Mouse (Mus musculus) liver, adult 2 months (tissue): ENCODE measurements around the gene Islr2. TPM values are rescaled to one million over a fixed set of nuclear protein-coding genes. Genes with fewer than 3 reads are reported as not detected.

ENCODE experiments used
- DNase-seq: peaks from one replicate; pipeline ENCODE4 v3.0.0-alpha.2; 2011; ENCODE audit warnings: low read depth, low spot score; ENCODE audit errors: extremely low read depth
- H3K27ac ChIP-seq: fragments of 200-500 bp; replicated peaks from 2 replicates; pipeline ENCODE4 v1.5.1; 2012; ENCODE audit warnings: low read depth, mild to moderate bottlenecking, control low read depth, inconsistent platforms, low read length; ENCODE audit not compliant: insufficient read depth
- H3K27me3 ChIP-seq: fragments of 200-500 bp; 2 replicates; pipeline ENCODE4 v1.6.1; 2012; ENCODE audit warnings: mild to moderate bottlenecking, moderate library complexity, low read length, inconsistent platforms; ENCODE audit not compliant: control insufficient read depth, insufficient read depth
- H3K36me3 ChIP-seq: fragments of 200-500 bp; 2 replicates; pipeline ENCODE4 v1.6.1; 2012; ENCODE audit warnings: low read length, inconsistent platforms; ENCODE audit not compliant: control insufficient read depth, insufficient read depth
- H3K4me1 ChIP-seq: fragments of 200-500 bp; 2 replicates; pipeline ENCODE4 v1.6.1; 2011; ENCODE audit warnings: low read length; ENCODE audit not compliant: control insufficient read depth, insufficient read depth
- H3K4me3 ChIP-seq: fragments of 200-500 bp; 2 replicates; pipeline ENCODE4 v1.5.1; 2011; ENCODE audit warnings: low read depth, mild to moderate bottlenecking, control low read depth, low read length, moderate library complexity; ENCODE audit not compliant: insufficient read depth
- H3K79me2 ChIP-seq: fragments of 200-500 bp; 2 replicates; pipeline ENCODE4 v1.6.1; 2012; ENCODE audit warnings: inconsistent platforms, mild to moderate bottlenecking, low read length, moderate library complexity; ENCODE audit not compliant: control insufficient read depth, insufficient read depth
- H3K9ac ChIP-seq: fragments of 200-500 bp; 2 replicates; pipeline ENCODE4 v1.6.1; 2012; ENCODE audit warnings: low read depth, mild to moderate bottlenecking, control low read depth, inconsistent platforms, low read length
- CTCF ChIP-seq: fragments of 200-500 bp; IDR thresholded peaks from 2 replicates; pipeline ENCODE4 v1.5.1; 2011; ENCODE audit warnings: low read depth, low read length, control low read depth
- POLR2A ChIP-seq: fragments of 200-500 bp; IDR thresholded peaks from 2 replicates; pipeline ENCODE4 v1.6.1; 2011; ENCODE audit warnings: low read length, control low read depth; ENCODE audit not compliant: insufficient read depth; ENCODE audit errors: extremely low read depth
- WGBS: fragments of 180-500 bp; shearing (Covaris S2); methylation state at CpG from one replicate; pipeline ENCODE4 v1.1.7; 2018; 5-methylcytosine and 5-hydroxymethylcytosine counted together
- polyA plus RNA-seq: library from polyadenylated mRNA; depleted of rRNA; stranded (reverse); fragments of >200 nt; gene quantifications from 2 replicates; pipeline ENCODE4 v1.2.3, GENCODE M21; 2012
- total RNA-seq: library from RNA; depleted of rRNA; stranded (reverse); fragments of >200 nt; gene quantifications from 2 replicates; pipeline ENCODE4 v1.2.3, GENCODE M21; 2014

Islr2 gene
- total and polyA plus RNA-seq, 2 experiments: not detected

- TF ChIP-seq POLR2A: no peak
- TF ChIP-seq CTCF: no peak
- peaks cover 17% of the 10 kb centered on the region for H3K4me1 ChIP-seq
- H3K27me3 ChIP-seq: no peaks in the 10 kb centered on the region
- H3K9ac ChIP-seq: no peak overlapping the region
- no peak overlapping the region for H3K4me3 ChIP-seq
- H3K79me2 ChIP-seq: peaks cover 20% of the 10 kb centered on the region; the same call in 1 of the 2 replicates
- no peak for DNase-seq
- H3K36me3 ChIP-seq: peaks cover 12% of the 10 kb centered on the region; the same call in 1 of the 2 replicates
- peak overlapping the region; percentile 57 for H3K27ac ChIP-seq
- WGBS: 79% methylated on average over 5 of the region's 5 CpGs
Observed at GRCm38 (mm10) chr9:58242696-58243095, 38.6 kb upstream of the Islr2 start.

- TF ChIP-seq CTCF (no peak), POLR2A (no peak)
- DNase-seq: peak; percentile 83
- Histone ChIP-seq H3K9ac (no peak overlapping the region), H3K27ac (peak overlapping the region; percentile 52), H3K4me1 (peaks cover 17% of the 10 kb centered on the region), H3K27me3 (no peaks in the 10 kb centered on the region), H3K4me3 (no peak overlapping the region), H3K79me2 (peaks cover 15% of the 10 kb centered on the region; the same call in 1 of the 2 replicates), H3K36me3 (peaks cover 12% of the 10 kb centered on the region; the same call in 1 of the 2 replicates)
- 14% methylated on average over 9 of the region's 9 CpGs for WGBS
Observed at GRCm38 (mm10) chr9:58241780-58242485, 37.8 kb upstream of the Islr2 start.

DNA sequence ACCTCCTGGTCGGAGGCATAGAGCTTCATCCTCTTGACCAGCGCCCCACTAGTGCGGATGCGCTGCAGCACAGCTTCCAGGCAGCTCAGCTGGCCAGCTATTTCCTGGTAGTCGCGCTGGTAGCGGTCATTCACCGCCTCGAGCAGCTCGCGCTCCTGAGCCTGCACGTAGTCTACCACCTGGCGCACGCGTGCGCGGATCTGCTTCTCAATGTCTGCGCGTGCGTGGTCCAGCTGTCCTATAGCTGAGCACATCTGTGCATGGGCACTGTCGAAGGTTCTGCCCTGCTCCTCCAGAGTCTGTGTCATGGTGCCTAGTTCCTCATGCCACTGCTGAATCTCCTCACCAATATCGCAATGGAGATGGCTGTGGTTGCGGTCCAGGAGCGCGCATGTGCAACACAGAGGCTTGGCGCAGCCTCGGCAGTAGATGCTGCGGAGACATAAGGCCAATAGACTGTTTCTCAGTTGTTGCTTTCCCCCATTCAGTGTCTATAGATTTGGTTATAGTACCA, 30.4 kb upstream of the Islr2 start:
- DNase-seq: no peak
- no peaks in the 10 kb centered on the region for H3K27me3 ChIP-seq
- H3K79me2 ChIP-seq: peaks cover 6% of the 10 kb centered on the region; the same call in 1 of the 2 replicates
- H3K36me3 ChIP-seq: peaks cover 28% of the 10 kb centered on the region
- 97% methylated on average over 28 of the region's 28 CpGs for WGBS
- no peak overlapping the region for H3K9ac ChIP-seq
- no peak overlapping the region for H3K27ac ChIP-seq
- H3K4me3 ChIP-seq: no peak overlapping the region
- peaks cover 3% of the 10 kb centered on the region for H3K4me1 ChIP-seq
- TF ChIP-seq CTCF (no peak), POLR2A (no peak)

DNA sequence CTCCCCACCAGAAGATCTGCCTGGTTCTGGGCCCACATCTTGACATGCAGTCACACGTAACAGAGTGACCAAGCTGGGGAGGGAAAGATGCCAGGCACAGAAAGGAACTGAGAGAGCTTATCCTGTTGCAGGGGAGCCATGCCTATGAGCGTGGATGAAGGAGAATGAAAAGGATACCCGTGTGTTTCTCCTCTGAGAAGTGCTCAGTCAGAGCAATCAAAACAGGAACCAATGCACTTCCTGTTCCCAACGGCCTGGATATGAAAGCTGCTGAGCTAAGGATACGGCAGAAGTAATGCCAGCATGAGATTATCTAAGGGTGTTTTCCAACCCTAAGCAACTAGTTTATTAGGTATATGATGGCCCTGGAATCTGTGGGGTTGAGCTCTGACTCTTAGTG, 28.3 kb upstream of the Islr2 start:
- H3K4me1 ChIP-seq: peaks cover 3% of the 10 kb centered on the region
- no peak overlapping the region for H3K9ac ChIP-seq
- peak; percentile 35 for DNase-seq
- 70% methylated on average over 5 of the region's 5 CpGs for WGBS
- no peaks in the 10 kb centered on the region for H3K27me3 ChIP-seq
- TF ChIP-seq CTCF: no peak
- no peak for TF ChIP-seq POLR2A
- peak overlapping the region; percentile 65 for H3K27ac ChIP-seq
- H3K79me2 ChIP-seq: no peaks in the 10 kb centered on the region; the same call in 1 of the 2 replicates
- H3K36me3 ChIP-seq: peaks cover 46% of the 10 kb centered on the region
- H3K4me3 ChIP-seq: no peak overlapping the region

DNA sequence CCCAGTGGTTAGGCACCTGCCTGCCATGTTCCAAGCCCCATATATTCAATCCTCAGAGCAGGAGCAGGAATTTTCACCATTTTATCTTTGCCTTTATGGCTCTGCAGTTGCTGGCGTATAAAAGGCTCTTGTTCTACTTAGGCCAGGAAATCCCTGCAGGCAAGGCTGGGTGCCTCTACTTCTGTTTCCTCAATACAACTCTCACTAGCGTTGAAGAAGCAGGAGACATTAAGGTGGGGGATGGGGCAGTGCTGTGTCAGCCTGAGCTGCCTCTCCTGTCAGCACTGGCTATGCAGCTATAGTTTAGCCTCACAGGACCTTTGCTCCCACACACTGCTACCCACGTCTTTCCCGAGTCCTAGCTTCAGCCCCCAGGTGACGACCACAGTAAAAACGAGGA, 27.6 kb upstream of the Islr2 start:
- TF ChIP-seq CTCF (no peak), POLR2A (no peak)
- Histone ChIP-seq H3K9ac (no peak overlapping the region), H3K79me2 (no peaks in the 10 kb centered on the region), H3K4me1 (peaks cover 3% of the 10 kb centered on the region), H3K36me3 (peaks cover 48% of the 10 kb centered on the region), H3K27ac (peak overlapping the region; percentile 7), H3K27me3 (no peaks in the 10 kb centered on the region), H3K4me3 (no peak overlapping the region)
- peak; percentile 24 for DNase-seq
- WGBS: 75% methylated on average over 6 of the region's 6 CpGs

DNA sequence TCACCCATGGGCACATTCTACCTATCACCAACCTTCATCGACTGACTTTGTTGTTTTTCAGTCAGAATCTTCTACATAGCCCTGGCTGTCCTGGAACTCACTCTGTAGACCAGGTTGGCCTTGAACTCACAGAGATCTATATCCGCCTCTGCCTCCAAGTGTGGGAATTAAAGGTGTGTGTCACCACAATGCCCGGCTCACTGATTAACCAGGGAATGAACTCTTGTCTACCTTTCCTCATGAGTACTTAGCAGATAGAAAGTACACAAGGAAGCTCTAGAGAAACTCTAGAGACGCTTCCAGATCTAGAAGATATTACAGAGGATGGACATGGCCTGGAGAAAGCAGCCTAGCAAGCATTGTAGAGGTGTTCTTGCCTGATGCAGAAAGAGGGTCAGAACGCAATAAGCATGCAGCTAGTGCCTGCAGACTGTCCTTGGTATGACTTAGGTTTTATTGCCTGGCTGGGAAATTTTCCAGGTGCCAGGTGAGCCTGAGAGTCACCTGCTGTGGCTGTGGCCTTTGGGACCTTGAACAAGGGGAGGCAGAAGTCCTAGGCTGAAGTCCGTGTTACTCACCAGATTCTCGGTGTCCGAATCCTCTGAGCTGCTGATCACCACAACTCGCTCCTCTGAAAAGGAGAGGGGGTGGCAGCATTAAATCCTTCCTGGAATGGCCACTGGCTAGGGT, 24.8 kb upstream of the Islr2 start:
- Histone ChIP-seq H3K27ac (no peak overlapping the region), H3K79me2 (no peaks in the 10 kb centered on the region), H3K9ac (no peak overlapping the region), H3K36me3 (peaks cover 48% of the 10 kb centered on the region), H3K27me3 (no peaks in the 10 kb centered on the region), H3K4me3 (no peak overlapping the region), H3K4me1 (peaks cover 5% of the 10 kb centered on the region)
- DNase-seq: no peak
- no peak for TF ChIP-seq POLR2A
- TF ChIP-seq CTCF: no peak
- 92% methylated on average over 9 of the region's 9 CpGs for WGBS
